Mouse (Mus musculus): ENCODE data around the gene Qpct. TPM values are rescaled to one million over a fixed set of nuclear protein-coding genes. Genes with fewer than 3 reads are reported as not detected.

The Qpct gene
- polyA plus RNA-seq, 1 experiment = 7.5 TPM

GRCm38 (mm10) chr17:79069019-79069418 is 17.3 kb downstream of the Qpct start:
- WGBS = 35% methylated on average over 4 of the region's 4 CpGs
- DNase-seq (ENCODE audit: low read depth, low spot score) = no peak

- WGBS = 66% methylated on average over 14 of the region's 14 CpGs
- no peak for DNase-seq (ENCODE audit: low read depth, low spot score)
Observed at GRCm38 (mm10) chr17:79069766-79070480, 18.2 kb downstream of the Qpct start.

GRCm38 (mm10) chr17:79071951-79072350 is 20.2 kb downstream of the Qpct start:
- DNase-seq (ENCODE audit: low read depth, low spot score) = no peak
- 85% methylated on average over 11 of the region's 11 CpGs for WGBS

- WGBS = 69% methylated on average over 8 of the region's 8 CpGs
- no peak for DNase-seq (ENCODE audit: low read depth, low spot score)
Observed at GRCm38 (mm10) chr17:79076974-79077847, 25.5 kb downstream of the Qpct start.

- DNase-seq (ENCODE audit: low read depth, low spot score) = no peak
- WGBS = 78% methylated on average over 1 of the region's 1 CpGs
Observed at GRCm38 (mm10) chr17:79077848-79078146, 26.1 kb downstream of the Qpct start.

- no peak for DNase-seq (ENCODE audit: low read depth, low spot score)
- WGBS = 85% methylated on average over 8 of the region's 8 CpGs
Observed at GRCm38 (mm10) chr17:79078248-79078647, 26.5 kb downstream of the Qpct start.

GRCm38 (mm10) chr17:79091710-79092109 is 40.0 kb downstream of the Qpct start:
- WGBS = 36% methylated on average over 1 of the region's 1 CpGs

GRCm38 (mm10) chr17:79093286-79093975 is 41.7 kb downstream of the Qpct start:
- DNase-seq (ENCODE audit: low read depth, low spot score) = no peak
- WGBS = 68% methylated on average over 5 of the region's 5 CpGs

More at GRCm38 (mm10) chr17:79091710-79092109, 40.0 kb downstream of the Qpct start:
- no peak for DNase-seq (ENCODE audit: low read depth, low spot score)

GRCm38 (mm10) chr17:79095624-79096023 is 43.9 kb downstream of the Qpct start:
- WGBS = 72% methylated on average over 2 of the region's 2 CpGs

GRCm38 (mm10) chr17:79099866-79100265 is 48.2 kb downstream of the Qpct start:
- 79% methylated on average over 4 of the region's 4 CpGs for WGBS
- no peak for DNase-seq (ENCODE audit: low read depth, low spot score)

More at GRCm38 (mm10) chr17:79095624-79096023, 43.9 kb downstream of the Qpct start:
- DNase-seq (ENCODE audit: low read depth, low spot score) = no peak

- WGBS = 77% methylated on average over 6 of the region's 6 CpGs
- no peak for DNase-seq (ENCODE audit: low read depth, low spot score)
Observed at GRCm38 (mm10) chr17:79108238-79108637, 56.5 kb downstream of the Qpct start.

- WGBS = 70% methylated on average over 9 of the region's 9 CpGs
- DNase-seq (ENCODE audit: low read depth, low spot score) = no peak
Observed at GRCm38 (mm10) chr17:79109576-79109975, 57.9 kb downstream of the Qpct start.

GRCm38 (mm10) chr17:79110936-79111348 is 59.2 kb downstream of the Qpct start:
- WGBS = 5% methylated on average over 5 of the region's 5 CpGs

GRCm38 (mm10) chr17:79115248-79115647 is 63.5 kb downstream of the Qpct start:
- DNase-seq (ENCODE audit: low read depth, low spot score) = peak; percentile 3
- WGBS = 26% methylated on average over 9 of the region's 9 CpGs

More at GRCm38 (mm10) chr17:79110936-79111348, 59.2 kb downstream of the Qpct start:
- DNase-seq (ENCODE audit: low read depth, low spot score) = peak; percentile 18

GRCm38 (mm10) chr17:79119066-79119465 is 67.4 kb downstream of the Qpct start:
- WGBS = 76% methylated on average over 1 of the region's 1 CpGs
- DNase-seq (ENCODE audit: low read depth, low spot score) = no peak

- WGBS = 89% methylated on average over 3 of the region's 3 CpGs
- no peak for DNase-seq (ENCODE audit: low read depth, low spot score)
Observed at GRCm38 (mm10) chr17:79120269-79120668, 68.6 kb downstream of the Qpct start.

- no peak for DNase-seq (ENCODE audit: low read depth, low spot score)
- 44% methylated on average over 8 of the region's 8 CpGs for WGBS
Observed at GRCm38 (mm10) chr17:79133740-79134139, 82.0 kb downstream of the Qpct start.

GRCm38 (mm10) chr17:79135826-79136225 is 84.1 kb downstream of the Qpct start:
- DNase-seq (ENCODE audit: low read depth, low spot score) = no peak
- 67% methylated on average over 6 of the region's 6 CpGs for WGBS

GRCm38 (mm10) chr17:79136401-79136800 is 84.7 kb downstream of the Qpct start:
- no peak for DNase-seq (ENCODE audit: low read depth, low spot score)
- WGBS = 33% methylated on average over 2 of the region's 2 CpGs

Measured in large intestine, adult 2 months (tissue).